Mouse (Mus musculus): ENCODE results near the gene Map4k1. TPM values are rescaled to one million over a fixed set of nuclear protein-coding genes. Genes with fewer than 3 reads are reported as not detected.

Gene Map4k1
- polyA plus RNA-seq, 1 experiment from 2014 or later: 5.0 TPM

Small RNA genes within 50 kb of the gene (microRNA-seq; reads per million reads assigned to microRNA genes)
- not detected for gene Gm44408

Other genes with a start within 250 kb of the Map4k1 start
- gene Mrps12, start 240.2 kb upstream of the Map4k1 start, polyA plus RNA-seq (2015; fragmentation: Nextera tagmentation; extraction: Ambion mirVana): 108 and 112 TPM in 2 replicates
- 22.4 and 22.9 TPM in 2 replicates for gene Sars2, start 240.1 kb upstream of the Map4k1 start, polyA plus RNA-seq (2015; fragmentation: Nextera tagmentation; extraction: Ambion mirVana)
- 0.26 and 0.58 TPM in 2 replicates for gene Ccer2, start 225.9 kb upstream of the Map4k1 start, polyA plus RNA-seq (2015; fragmentation: Nextera tagmentation; extraction: Ambion mirVana)
- gene Sirt2, start 215.3 kb upstream of the Map4k1 start, polyA plus RNA-seq (2015; fragmentation: Nextera tagmentation; extraction: Ambion mirVana): 102 and 108 TPM in 2 replicates
- 52.7 and 56.7 TPM in 2 replicates for gene Nfkbib, start 214.5 kb upstream of the Map4k1 start, polyA plus RNA-seq (2015; fragmentation: Nextera tagmentation; extraction: Ambion mirVana)
- gene Rinl, start 193.1 kb upstream of the Map4k1 start, polyA plus RNA-seq (2015; fragmentation: Nextera tagmentation; extraction: Ambion mirVana): 1.9 and 2.3 TPM in 2 replicates
- 238 and 239 TPM in 2 replicates for gene Hnrnpl, start 173.5 kb upstream of the Map4k1 start, polyA plus RNA-seq (2015; fragmentation: Nextera tagmentation; extraction: Ambion mirVana)
- gene Ech1, start 156.8 kb upstream of the Map4k1 start, polyA plus RNA-seq (2015; fragmentation: Nextera tagmentation; extraction: Ambion mirVana): 69.4 and 71.6 TPM in 2 replicates
- 4.5 and 5.8 TPM in 2 replicates for gene Lgals4, start 148.2 kb upstream of the Map4k1 start, polyA plus RNA-seq (2015; fragmentation: Nextera tagmentation; extraction: Ambion mirVana)
- 8.5 and 9.8 TPM in 2 replicates for gene Lgals7, start 118.2 kb upstream of the Map4k1 start, polyA plus RNA-seq (2015; fragmentation: Nextera tagmentation; extraction: Ambion mirVana)
- 0.62 and 0.70 TPM in 2 replicates for gene Capn12, start 100.6 kb upstream of the Map4k1 start, polyA plus RNA-seq (2015; fragmentation: Nextera tagmentation; extraction: Ambion mirVana)
- gene Actn4, start 19.7 kb upstream of the Map4k1 start, polyA plus RNA-seq (2015; fragmentation: Nextera tagmentation; extraction: Ambion mirVana): 120 and 132 TPM in 2 replicates
- gene Eif3k, start 186 bp upstream of the Map4k1 start, polyA plus RNA-seq (2015; fragmentation: Nextera tagmentation; extraction: Ambion mirVana): 318 and 323 TPM in 2 replicates
- gene Ryr1, start 143.1 kb downstream of the Map4k1 start, polyA plus RNA-seq (2015; fragmentation: Nextera tagmentation; extraction: Ambion mirVana): 8.5 and 9.0 TPM in 2 replicates
- 0.40 and 0.50 TPM in 2 replicates for gene Rasgrp4, start 152.8 kb downstream of the Map4k1 start, polyA plus RNA-seq (2015; fragmentation: Nextera tagmentation; extraction: Ambion mirVana)
- gene Fam98c, start 174.2 kb downstream of the Map4k1 start, polyA plus RNA-seq (2015; fragmentation: Nextera tagmentation; extraction: Ambion mirVana): 17.5 and 18.4 TPM in 2 replicates
- 0.54 and 0.93 TPM in 2 replicates for gene Ggn, start 188.2 kb downstream of the Map4k1 start, polyA plus RNA-seq (2015; fragmentation: Nextera tagmentation; extraction: Ambion mirVana)
- 9.4 and 9.9 TPM in 2 replicates for gene Spred3, start 188.4 kb downstream of the Map4k1 start, polyA plus RNA-seq (2015; fragmentation: Nextera tagmentation; extraction: Ambion mirVana)
- 314 and 315 TPM in 2 replicates for gene Psmd8, start 198.7 kb downstream of the Map4k1 start, polyA plus RNA-seq (2015; fragmentation: Nextera tagmentation; extraction: Ambion mirVana)
- 2.0 and 3.3 TPM in 2 replicates for gene Catsperg1, start 232.0 kb downstream of the Map4k1 start, polyA plus RNA-seq (2015; fragmentation: Nextera tagmentation; extraction: Ambion mirVana)